Mouse (Mus musculus): ENCODE results near the gene Calml3. TPM values are rescaled to one million over a fixed set of nuclear protein-coding genes. Genes with fewer than 3 reads are reported as not detected.

Gene Calml3
- total and polyA plus RNA-seq, 3 experiments = 0.27 TPM; not detected in 2

GRCm38 (mm10) chr13:3787644-3788043 lies 16.5 kb downstream of the Calml3 start:
- H3K27me3 ChIP-seq (ENCODE audit: insufficient read depth, low read length) = no peaks in the 10 kb centered on the region
- DNase-seq (ENCODE audit: low spot score) = no peak
- ATAC-seq (ENCODE audit: extremely low read depth, insufficient number of reproducible peaks, low FRiP score, poor library complexity, severe bottlenecking) = no peak
- H3K4me1 ChIP-seq (ENCODE audit: insufficient read depth, low read depth, low read length) = no peaks in the 10 kb centered on the region
- H3K36me3 ChIP-seq (replicated peaks) = no peaks in the 10 kb centered on the region
- H3K9me3 ChIP-seq (replicated peaks) = no peaks in the 10 kb centered on the region
- no peak for TF ChIP-seq TAL1 (conservative IDR thresholded peaks at IDR 0.05; ENCODE audit: low read depth, low read length)
- TF ChIP-seq CTCF (IDR thresholded peaks at IDR 0.05; ENCODE audit: low read depth, low read length) = no peak
- TF ChIP-seq GATA2 (IDR thresholded peaks at IDR 0.05; ENCODE audit: borderline replicate concordance, low read depth, low read length) = no peak
- TF ChIP-seq GATA1 (IDR thresholded peaks at IDR 0.05; ENCODE audit: borderline replicate concordance, low read length) = no peak
- TF ChIP-seq POLR2AphosphoS5 (IDR thresholded peaks at IDR 0.05; ENCODE audit: insufficient replicate concordance, low read depth, low read length) = no peak
- H3K4me3 ChIP-seq (ENCODE audit: low read depth, low read length) = no peak overlapping the region

DNA sequence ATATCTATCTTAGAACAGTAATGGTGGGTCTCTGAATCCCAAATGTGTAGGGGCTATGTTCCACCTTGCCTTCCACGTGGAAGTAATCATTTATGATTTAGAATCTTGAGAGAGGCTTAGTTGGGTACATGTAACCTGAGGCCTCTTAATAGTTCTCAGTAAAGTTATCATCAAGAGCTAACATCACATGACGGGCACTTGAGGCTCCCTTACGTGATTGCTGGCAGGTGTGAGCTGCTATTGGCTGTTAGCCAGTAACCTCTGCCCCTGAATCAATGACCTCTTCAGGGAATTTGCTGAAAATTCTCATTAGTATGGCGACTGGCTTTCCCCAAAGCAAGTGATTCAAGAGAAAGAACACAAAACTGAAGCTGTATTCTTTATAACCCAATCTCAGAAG lies 17.0 kb downstream of the Calml3 start:
- H3K36me3 ChIP-seq (replicated peaks) = no peaks in the 10 kb centered on the region

GRCm38 (mm10) chr13:3783621-3784020 lies 20.5 kb downstream of the Calml3 start:
- H3K36me3 ChIP-seq (replicated peaks) = no peaks in the 10 kb centered on the region

More for the DNA sequence above, 17.0 kb downstream of the Calml3 start:
- no peaks in the 10 kb centered on the region for H3K27me3 ChIP-seq (ENCODE audit: insufficient read depth, low read length)
- H3K4me3 ChIP-seq (ENCODE audit: low read depth, low read length) = no peak overlapping the region
- no peak for DNase-seq (ENCODE audit: low spot score)
- H3K9me3 ChIP-seq (replicated peaks) = no peaks in the 10 kb centered on the region
- ATAC-seq (ENCODE audit: extremely low read depth, insufficient number of reproducible peaks, low FRiP score, poor library complexity, severe bottlenecking) = no peak
- no peaks in the 10 kb centered on the region for H3K4me1 ChIP-seq (ENCODE audit: insufficient read depth, low read depth, low read length)
- TF ChIP-seq POLR2AphosphoS5 (IDR thresholded peaks at IDR 0.05; ENCODE audit: insufficient replicate concordance, low read depth, low read length) (no peak), CTCF (IDR thresholded peaks at IDR 0.05; ENCODE audit: low read depth, low read length) (no peak), TAL1 (conservative IDR thresholded peaks at IDR 0.05; ENCODE audit: low read depth, low read length) (no peak), GATA1 (IDR thresholded peaks at IDR 0.05; ENCODE audit: borderline replicate concordance, low read length) (no peak), GATA2 (IDR thresholded peaks at IDR 0.05; ENCODE audit: borderline replicate concordance, low read depth, low read length) (no peak)

GRCm38 (mm10) chr13:3782499-3782898 lies 21.6 kb downstream of the Calml3 start:
- H3K9me3 ChIP-seq (replicated peaks) = no peaks in the 10 kb centered on the region
- H3K4me1 ChIP-seq (ENCODE audit: insufficient read depth, low read depth, low read length) = no peaks in the 10 kb centered on the region
- H3K4me3 ChIP-seq (ENCODE audit: low read depth, low read length) = no peak overlapping the region
- no peaks in the 10 kb centered on the region for H3K27me3 ChIP-seq (ENCODE audit: insufficient read depth, low read length)
- ATAC-seq (ENCODE audit: extremely low read depth, insufficient number of reproducible peaks, low FRiP score, poor library complexity, severe bottlenecking) (no peak), DNase-seq (ENCODE audit: low spot score) (no peak)
- no peaks in the 10 kb centered on the region for H3K36me3 ChIP-seq (replicated peaks)
- TF ChIP-seq TAL1 (conservative IDR thresholded peaks at IDR 0.05; ENCODE audit: low read depth, low read length) (no peak), GATA2 (IDR thresholded peaks at IDR 0.05; ENCODE audit: borderline replicate concordance, low read depth, low read length) (no peak), CTCF (IDR thresholded peaks at IDR 0.05; ENCODE audit: low read depth, low read length) (no peak), GATA1 (IDR thresholded peaks at IDR 0.05; ENCODE audit: borderline replicate concordance, low read length) (no peak), POLR2AphosphoS5 (IDR thresholded peaks at IDR 0.05; ENCODE audit: insufficient replicate concordance, low read depth, low read length) (no peak)

More at GRCm38 (mm10) chr13:3783621-3784020, 20.5 kb downstream of the Calml3 start:
- ATAC-seq (ENCODE audit: extremely low read depth, insufficient number of reproducible peaks, low FRiP score, poor library complexity, severe bottlenecking) = no peak
- Histone ChIP-seq H3K4me1 (ENCODE audit: insufficient read depth, low read depth, low read length) (no peaks in the 10 kb centered on the region), H3K4me3 (ENCODE audit: low read depth, low read length) (no peak overlapping the region), H3K9me3 (replicated peaks) (no peaks in the 10 kb centered on the region), H3K27me3 (ENCODE audit: insufficient read depth, low read length) (no peaks in the 10 kb centered on the region)
- DNase-seq (ENCODE audit: low spot score) = no peak
- TF ChIP-seq POLR2AphosphoS5 (IDR thresholded peaks at IDR 0.05; ENCODE audit: insufficient replicate concordance, low read depth, low read length) = no peak
- no peak for TF ChIP-seq CTCF (IDR thresholded peaks at IDR 0.05; ENCODE audit: low read depth, low read length)
- TF ChIP-seq GATA2 (IDR thresholded peaks at IDR 0.05; ENCODE audit: borderline replicate concordance, low read depth, low read length) = no peak
- TF ChIP-seq GATA1 (IDR thresholded peaks at IDR 0.05; ENCODE audit: borderline replicate concordance, low read length) = no peak
- TF ChIP-seq TAL1 (conservative IDR thresholded peaks at IDR 0.05; ENCODE audit: low read depth, low read length) = no peak

GRCm38 (mm10) chr13:3779575-3780226 lies 24.4 kb downstream of the Calml3 start:
- DNase-seq (ENCODE audit: low spot score) (no peak), ATAC-seq (ENCODE audit: extremely low read depth, insufficient number of reproducible peaks, low FRiP score, poor library complexity, severe bottlenecking) (no peak)
- H3K36me3 ChIP-seq (replicated peaks) = no peaks in the 10 kb centered on the region
- TF ChIP-seq TAL1 (conservative IDR thresholded peaks at IDR 0.05; ENCODE audit: low read depth, low read length) (no peak), GATA2 (IDR thresholded peaks at IDR 0.05; ENCODE audit: borderline replicate concordance, low read depth, low read length) (no peak), POLR2AphosphoS5 (IDR thresholded peaks at IDR 0.05; ENCODE audit: insufficient replicate concordance, low read depth, low read length) (no peak), CTCF (IDR thresholded peaks at IDR 0.05; ENCODE audit: low read depth, low read length) (no peak)
- H3K4me1 ChIP-seq (ENCODE audit: insufficient read depth, low read depth, low read length) = no peaks in the 10 kb centered on the region
- no peak overlapping the region for H3K4me3 ChIP-seq (ENCODE audit: low read depth, low read length)
- no peaks in the 10 kb centered on the region for H3K9me3 ChIP-seq (replicated peaks)
- no peaks in the 10 kb centered on the region for H3K27me3 ChIP-seq (ENCODE audit: insufficient read depth, low read length)

DNA sequence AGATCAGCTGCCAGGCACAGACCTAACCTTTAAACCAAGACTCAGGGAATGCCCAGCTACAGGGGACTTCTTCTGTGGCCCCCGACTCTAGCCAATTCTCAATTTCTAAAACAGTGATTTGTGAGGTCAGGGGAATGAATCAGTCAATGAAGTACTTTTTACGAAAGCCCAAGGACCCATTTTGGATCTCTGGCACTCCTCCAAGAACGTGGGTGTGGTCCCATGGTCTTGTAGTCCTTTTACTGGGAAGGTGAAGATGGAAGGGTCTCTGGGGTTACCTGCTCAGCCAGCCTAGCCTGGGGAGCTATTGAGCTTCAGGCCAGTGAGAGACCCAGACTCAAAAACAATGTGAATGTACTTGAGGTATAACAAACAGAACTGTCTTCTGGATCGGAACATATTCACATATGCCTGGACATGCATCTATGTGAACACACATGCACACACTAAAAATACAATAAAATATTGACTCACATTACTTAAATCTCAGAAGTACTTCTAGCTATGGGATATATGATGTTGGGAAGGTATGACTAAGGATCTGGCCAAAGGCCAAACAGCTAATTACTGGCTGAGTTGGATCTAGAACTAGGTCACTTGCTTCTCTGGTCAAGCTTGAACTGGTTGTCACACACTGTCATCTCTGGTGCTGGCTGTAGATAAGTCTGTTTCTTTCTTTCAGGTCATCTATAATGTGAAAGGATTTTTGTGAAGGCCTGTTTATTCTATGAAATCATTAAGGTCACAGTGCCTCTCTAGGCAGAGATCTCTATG lies 25.3 kb downstream of the Calml3 start:
- H3K27me3 ChIP-seq (ENCODE audit: insufficient read depth, low read length) = no peaks in the 10 kb centered on the region
- TF ChIP-seq CTCF (IDR thresholded peaks at IDR 0.05; ENCODE audit: low read depth, low read length) = no peak
- TF ChIP-seq GATA2 (IDR thresholded peaks at IDR 0.05; ENCODE audit: borderline replicate concordance, low read depth, low read length) = no peak
- TF ChIP-seq GATA1 (IDR thresholded peaks at IDR 0.05; ENCODE audit: borderline replicate concordance, low read length) = no peak
- no peak for TF ChIP-seq POLR2AphosphoS5 (IDR thresholded peaks at IDR 0.05; ENCODE audit: insufficient replicate concordance, low read depth, low read length)
- TF ChIP-seq TAL1 (conservative IDR thresholded peaks at IDR 0.05; ENCODE audit: low read depth, low read length) = no peak
- ATAC-seq (ENCODE audit: extremely low read depth, insufficient number of reproducible peaks, low FRiP score, poor library complexity, severe bottlenecking) (no peak), DNase-seq (ENCODE audit: low spot score) (no peak)
- no peaks in the 10 kb centered on the region for H3K36me3 ChIP-seq (replicated peaks)
- H3K4me3 ChIP-seq (ENCODE audit: low read depth, low read length) = no peak overlapping the region
- H3K4me1 ChIP-seq (ENCODE audit: insufficient read depth, low read depth, low read length) = no peaks in the 10 kb centered on the region
- no peaks in the 10 kb centered on the region for H3K9me3 ChIP-seq (replicated peaks)

Measured in G1E (cell line).